Comparison of ENCODE assay signal across 22 mouse cellular contexts in genomic region chr11:65704861-65705260, GRCm38 (mm10).
DNase-seq lines count a peak whose midpoint lies in the region; ATAC-seq and TF ChIP-seq lines count a peak whose summit lies in the region.
"Had no signal": no experiment of that assay in that cellular context is flagged by ENCODE, and none has a peak within 500 bp of the region (broad histone marks: within the 10 kb centered on the region; RNA-seq: fewer than 3 reads in every experiment).

No protein-coding gene starts in this region.

- no peak overlapping the region for H3K9ac ChIP-seq in CH12.LX (ENCODE audit: insufficient read depth, low read depth)
- H3K9ac ChIP-seq: embryonic facial prominence, embryonic 12.5 days; forebrain, embryonic 13.5 days; forebrain, embryonic 15.5 days; forebrain, postnatal 0 days had no signal

- H3K9me3 ChIP-seq in CH12.LX (replicated peaks; ENCODE audit: low read length) = no peaks in the 10 kb centered on the region
- H3K9me3 ChIP-seq: embryonic facial prominence, embryonic 10.5 days; embryonic facial prominence, embryonic 12.5 days; forebrain, embryonic 13.5 days; forebrain, embryonic 15.5 days had no signal

- no peak overlapping the region for H3K4me3 ChIP-seq in CH12.LX (replicated peaks in 1 of 3; ENCODE audit: low read depth in 2 of 3, low read length in 2 of 3, poor library complexity in 1 of 3)
- H3K4me3 ChIP-seq: embryonic facial prominence, embryonic 10.5 days; embryonic facial prominence, embryonic 12.5 days; forebrain, embryonic 13.5 days; forebrain, embryonic 15.5 days had no signal

- ATAC-seq in neutrophil, adult 5-6 weeks (ENCODE audit: extremely low read depth, insufficient number of reproducible peaks, low FRiP score, poor library complexity, severe bottlenecking) = 0 out of 2 replicates have a peak, but pooled peaks have one; percentile 30
- ATAC-seq: CD4-positive, CD25-positive, alpha-beta regulatory T cell, adult 4 months; forebrain, embryonic 13.5 days; forebrain, embryonic 15.5 days; forebrain, postnatal 0 days had no signal

- no peak for TF ChIP-seq POLR2A in CH12.LX (IDR thresholded peaks at IDR 0.05; ENCODE audit: low read depth, low read length)

- H3K36me3 ChIP-seq in CH12.LX (replicated peaks in 1 of 2; ENCODE audit: control insufficient read depth in 1 of 2, insufficient read depth in 1 of 2, low read length in 1 of 2) = peaks cover 26 to 58% of the 10 kb centered on the region in 2 experiments

- peaks cover 2% of the 10 kb centered on the region; the same call in 1 of the 2 replicates for H3K79me2 ChIP-seq in CH12.LX (replicated peaks; ENCODE audit: control insufficient read depth, extremely low read depth, insufficient read depth, poor library complexity, severe bottlenecking)

- TF ChIP-seq EP300 in CH12.LX (IDR thresholded peaks at IDR 0.05; ENCODE audit: low read length) = peak; percentile 92

- H3K27me3 ChIP-seq in CH12.LX (replicated peaks) = no peaks in the 10 kb centered on the region
- H3K27me3 ChIP-seq: embryonic facial prominence, embryonic 12.5 days; forebrain, embryonic 13.5 days; forebrain, embryonic 15.5 days had no signal

- TF ChIP-seq CTCF in CH12.LX (conservative IDR thresholded peaks at IDR 0.05 in 1 of 2, IDR thresholded peaks at IDR 0.05 in 1 of 2; ENCODE audit: low read depth in 2 of 2, low read length in 2 of 2) = no peak

- no peak overlapping the region for H3K4me2 ChIP-seq in CH12.LX (ENCODE audit: insufficient read depth, low read depth, poor library complexity, severe bottlenecking)
- H3K4me2 ChIP-seq: embryonic facial prominence, embryonic 12.5 days; forebrain, embryonic 13.5 days; forebrain, embryonic 15.5 days had no signal

- DNase-seq in spleen, postnatal 36 days (ENCODE audit: low spot score in 2 of 2) = peak; percentile 24 to 30
- no peak for DNase-seq in spleen, postnatal 4 days (ENCODE audit: low spot score in 2 of 2)
- peak; percentile 39 for DNase-seq in CH12.LX (ENCODE audit: extremely low read depth)
- no peak for DNase-seq in right cerebral cortex, postnatal 10 days (ENCODE audit: low spot score in 2 of 2)
- DNase-seq in embryo, embryonic 10.5 days (ENCODE audit: low spot score) = no peak
- DNase-seq in urinary bladder, postnatal 36 days (ENCODE audit: low spot score in 2 of 2) = no peak
- DNase-seq: adrenal gland, adult 2 months; adrenal gland, postnatal 10 days; adrenal gland, postnatal 25 days; cerebellum, adult 11 months; cerebellum, adult 18-20 months; cerebellum, adult 8-10 months; cerebellum, adult 9-11 months; cerebellum, postnatal 14 days; cerebellum, postnatal 36 days; forebrain, postnatal 0 days had no signal

- no peak for TF ChIP-seq RAD21 in CH12.LX (IDR thresholded peaks at IDR 0.05; ENCODE audit: low read depth, low read length)

- dilution Hi-C loops in CH12.LX (cut with MboI; ENCODE audit: extremely low pct_ligation_motif_present, extremely low pct_unique_long_range_greater_than_20kb, low sequenced_read_pairs) = no loop called here

- in situ Hi-C loops in CH12.LX (cut with MboI; ENCODE audit: low pct_ligation_motif_present, low pct_unique_long_range_greater_than_20kb, low sequenced_read_pairs) = no loop called here

- H3K27ac ChIP-seq in CH12.LX (ENCODE audit: insufficient read depth, low read depth) = no peak overlapping the region
- H3K27ac ChIP-seq: embryonic facial prominence, embryonic 10.5 days; embryonic facial prominence, embryonic 12.5 days; forebrain, embryonic 13.5 days; forebrain, embryonic 15.5 days had no signal

- peaks cover 3 to 9% of the 10 kb centered on the region in 2 experiments; a peak in 3 of 4 replicates for H3K4me1 ChIP-seq in CH12.LX (ENCODE audit: control insufficient read depth in 1 of 2, insufficient read depth in 2 of 2)
- H3K4me1 ChIP-seq: embryonic facial prominence, embryonic 10.5 days; embryonic facial prominence, embryonic 12.5 days; forebrain, embryonic 13.5 days; forebrain, embryonic 15.5 days had no signal

TF ChIP-seq in CH12.LX, 34 proteins besides CTCF, POLR2A, EP300 and RAD21:
- no peak for TF ChIP-seq ZC3H11A (IDR thresholded peaks at IDR 0.05; ENCODE audit: low read depth, low read length)
- no peak for TF ChIP-seq MXI1 (IDR thresholded peaks at IDR 0.05; ENCODE audit: low read depth, low read length)
- TF ChIP-seq TBP (conservative IDR thresholded peaks at IDR 0.05; ENCODE audit: low read depth, low read length) = no peak
- no peak for TF ChIP-seq GABPA (IDR thresholded peaks at IDR 0.05; ENCODE audit: insufficient replicate concordance, low read depth, low read length)
- no peak for TF ChIP-seq ZKSCAN1 (IDR thresholded peaks at IDR 0.05; ENCODE audit: borderline replicate concordance, low read depth, low read length)
- TF ChIP-seq ETS1 (conservative IDR thresholded peaks at IDR 0.05; ENCODE audit: low read depth, low read length) = no peak
- peak; percentile 43; the same call in 1 of the 2 replicates for TF ChIP-seq JUND (conservative IDR thresholded peaks at IDR 0.05; ENCODE audit: low read depth, low read length)
- peak; percentile 94 for TF ChIP-seq IRF4 (IDR thresholded peaks at IDR 0.05; ENCODE audit: low read depth, low read length)
- TF ChIP-seq MAZ (IDR thresholded peaks at IDR 0.05; ENCODE audit: low read depth, low read length) = no peak

Comparison
In these comparisons a context has a peak if more than half of its experiments do, and no peak if none do; other contexts are left out.
1. DNase-seq: peak in spleen, postnatal 36 days (2 of 2) and CH12.LX (single experiment); none in spleen, postnatal 4 days (0 of 2), right cerebral cortex, postnatal 10 days (0 of 2), embryo, embryonic 10.5 days (single experiment) and urinary bladder, postnatal 36 days (0 of 2).